Mouse (Mus musculus): ENCODE data around the gene Unc5c. TPM values are rescaled to one million over a fixed set of nuclear protein-coding genes. Genes with fewer than 3 reads are reported as not detected.

Gene Unc5c
- polyA plus RNA-seq, 1 experiment from 2014 or later: 17.2 TPM

DNA sequence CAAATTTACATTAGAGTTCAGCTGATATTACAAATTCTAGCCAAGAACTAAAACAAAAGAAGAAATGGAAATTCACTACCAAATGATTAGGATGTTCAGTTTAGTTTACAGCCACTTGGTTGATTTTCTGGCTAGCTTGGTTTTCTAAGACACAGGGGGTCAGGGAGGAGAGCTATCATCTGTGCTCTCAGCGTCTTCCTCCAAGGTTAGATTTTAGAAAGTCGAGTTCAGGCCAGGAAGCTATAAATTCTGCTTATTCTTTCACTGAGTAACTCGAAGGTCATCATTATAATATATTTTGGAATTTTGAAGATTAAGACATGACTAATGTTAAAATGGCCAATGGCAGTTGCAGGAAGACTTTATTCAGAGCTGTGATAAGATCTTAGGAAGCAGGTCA, 131.4 kb downstream of the Unc5c start:
- H3K27ac ChIP-seq (ENCODE audit: low read depth): no peak overlapping the region
- no peak overlapping the region for H3K4me3 ChIP-seq (ENCODE audit: low read depth, low read length)
- WGBS: 63% methylated on average over 3 of the region's 3 CpGs
- H3K4me1 ChIP-seq (replicated peaks; ENCODE audit: control insufficient read depth, insufficient read depth, low read length): no peaks in the 10 kb centered on the region
- no peak overlapping the region for H3K9ac ChIP-seq (ENCODE audit: low read length)
- H3K27me3 ChIP-seq (replicated peaks; ENCODE audit: control insufficient read depth, insufficient read depth, low read length): no peaks in the 10 kb centered on the region
- H3K36me3 ChIP-seq (ENCODE audit: control insufficient read depth, insufficient read depth, low read length): no peaks in the 10 kb centered on the region
- no peak for DNase-seq (ENCODE audit: low spot score)
- H3K4me2 ChIP-seq (ENCODE audit: low read length): no peak overlapping the region
- no peak for ATAC-seq (replicated peaks; ENCODE audit: low FRiP score, low TSS enrichment, low read depth)
- H3K9me3 ChIP-seq (ENCODE audit: control insufficient read depth, low read length): no peaks in the 10 kb centered on the region

DNA sequence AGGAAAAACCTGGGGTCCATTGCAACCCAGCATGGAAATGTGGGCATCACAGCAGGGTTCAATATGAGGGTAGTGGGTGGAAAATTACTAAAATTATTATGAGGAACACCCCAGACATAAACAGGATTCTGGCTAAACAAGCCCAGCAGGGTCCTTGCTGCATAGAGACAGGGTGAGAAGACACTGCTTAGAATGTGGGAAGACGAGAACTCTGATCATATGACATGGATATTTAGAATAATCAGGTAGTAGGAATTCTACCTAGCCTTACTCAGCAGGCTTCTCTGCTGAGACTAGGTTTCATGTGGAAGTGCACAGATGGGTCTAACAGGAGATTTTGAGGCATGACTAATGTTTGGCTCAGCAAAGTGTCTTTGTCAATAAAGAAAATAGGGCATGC, 131.9 kb downstream of the Unc5c start:
- no peak overlapping the region for H3K9ac ChIP-seq (ENCODE audit: low read length)
- no peak overlapping the region for H3K4me3 ChIP-seq (ENCODE audit: low read depth, low read length)
- DNase-seq (ENCODE audit: low spot score) (no peak), ATAC-seq (replicated peaks; ENCODE audit: low FRiP score, low TSS enrichment, low read depth) (no peak)
- no peaks in the 10 kb centered on the region for H3K9me3 ChIP-seq (ENCODE audit: control insufficient read depth, low read length)
- H3K4me2 ChIP-seq (ENCODE audit: low read length): no peak overlapping the region
- no peaks in the 10 kb centered on the region for H3K36me3 ChIP-seq (ENCODE audit: control insufficient read depth, insufficient read depth, low read length)
- no peaks in the 10 kb centered on the region for H3K27me3 ChIP-seq (replicated peaks; ENCODE audit: control insufficient read depth, insufficient read depth, low read length)
- no peak overlapping the region for H3K27ac ChIP-seq (ENCODE audit: low read depth)
- WGBS: 83% methylated on average over 1 of the region's 1 CpGs
- no peaks in the 10 kb centered on the region for H3K4me1 ChIP-seq (replicated peaks; ENCODE audit: control insufficient read depth, insufficient read depth, low read length)

DNA sequence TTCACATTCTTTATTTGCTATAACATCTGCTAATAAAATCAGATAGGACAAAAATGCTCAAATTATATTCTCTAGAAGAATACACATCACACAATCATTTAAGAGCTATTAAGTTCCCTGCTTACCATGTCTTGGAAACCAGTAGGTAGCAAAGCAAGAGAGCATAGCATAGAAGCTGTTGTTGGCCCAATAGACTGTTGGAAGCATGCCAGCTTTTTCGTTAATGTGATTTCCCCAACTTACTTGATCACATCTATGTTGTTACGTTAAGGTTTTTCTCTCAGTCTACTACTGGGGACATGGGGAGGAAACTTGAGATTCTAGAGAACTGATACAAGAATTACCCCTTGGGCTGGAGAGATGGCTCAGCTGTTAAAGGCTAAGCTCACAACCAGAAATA, 133.0 kb downstream of the Unc5c start:
- 67% methylated on average over 2 of the region's 2 CpGs for WGBS
- no peaks in the 10 kb centered on the region for H3K4me1 ChIP-seq (replicated peaks; ENCODE audit: control insufficient read depth, insufficient read depth, low read length)
- no peak for DNase-seq (ENCODE audit: low spot score)

DNA sequence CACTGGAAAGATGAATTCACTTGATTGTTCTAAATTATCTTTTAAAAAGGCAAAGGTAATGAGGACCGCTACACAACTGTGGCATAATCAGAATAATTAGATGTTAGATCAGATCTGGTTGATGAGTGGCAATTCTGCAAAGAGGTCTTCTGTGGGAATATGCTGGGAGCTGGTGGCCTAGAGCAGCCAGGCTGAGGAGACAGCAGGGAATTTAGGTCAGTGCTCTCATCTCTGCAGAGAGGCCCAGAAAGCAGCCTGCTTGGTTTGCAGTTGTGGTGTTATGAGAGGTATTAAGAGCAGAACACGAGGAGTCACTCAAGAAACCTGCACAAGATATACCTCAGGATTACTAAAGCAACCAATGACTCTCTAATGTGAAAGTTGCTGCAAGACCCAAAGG, 133.9 kb downstream of the Unc5c start:
- no peak for ATAC-seq (replicated peaks; ENCODE audit: low FRiP score, low TSS enrichment, low read depth)
- DNase-seq (ENCODE audit: low spot score): no peak
- H3K27me3 ChIP-seq (replicated peaks; ENCODE audit: control insufficient read depth, insufficient read depth, low read length): no peaks in the 10 kb centered on the region

More for the DNA sequence above, 133.0 kb downstream of the Unc5c start:
- H3K4me3 ChIP-seq (ENCODE audit: low read depth, low read length): no peak overlapping the region
- H3K27me3 ChIP-seq (replicated peaks; ENCODE audit: control insufficient read depth, insufficient read depth, low read length): no peaks in the 10 kb centered on the region
- no peak overlapping the region for H3K4me2 ChIP-seq (ENCODE audit: low read length)
- no peak for ATAC-seq (replicated peaks; ENCODE audit: low FRiP score, low TSS enrichment, low read depth)
- H3K9me3 ChIP-seq (ENCODE audit: control insufficient read depth, low read length): no peaks in the 10 kb centered on the region
- H3K27ac ChIP-seq (ENCODE audit: low read depth): no peak overlapping the region
- H3K9ac ChIP-seq (ENCODE audit: low read length): no peak overlapping the region
- H3K36me3 ChIP-seq (ENCODE audit: control insufficient read depth, insufficient read depth, low read length): no peaks in the 10 kb centered on the region

DNA sequence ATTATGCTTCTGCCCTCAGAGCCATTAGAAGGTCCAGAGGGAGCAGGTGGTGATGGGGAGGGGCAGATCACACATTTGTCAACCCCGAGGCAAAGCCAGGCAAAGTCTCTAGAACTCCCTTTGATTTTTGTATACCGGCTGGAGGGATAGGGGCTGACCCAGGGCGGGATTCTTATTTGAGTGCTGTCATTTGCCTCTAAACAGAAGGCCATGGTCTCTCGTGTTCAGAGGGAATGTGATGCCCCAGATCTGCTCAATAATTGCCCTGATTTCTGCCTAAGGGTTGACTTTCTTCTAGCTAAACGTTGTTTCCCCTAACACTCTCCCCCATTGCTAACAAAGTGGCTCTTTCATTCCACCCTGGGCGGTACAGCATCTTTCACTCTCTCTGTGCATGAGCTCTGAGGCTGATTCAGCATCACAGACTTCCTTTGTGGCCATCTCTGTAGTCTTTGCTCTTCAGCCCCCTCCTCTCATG, 136.1 kb downstream of the Unc5c start:
- Histone ChIP-seq H3K4me1 (replicated peaks; ENCODE audit: control insufficient read depth, insufficient read depth, low read length) (no peaks in the 10 kb centered on the region), H3K4me3 (ENCODE audit: low read depth, low read length) (no peak overlapping the region), H3K27ac (ENCODE audit: low read depth) (no peak overlapping the region), H3K4me2 (ENCODE audit: low read length) (no peak overlapping the region), H3K27me3 (replicated peaks; ENCODE audit: control insufficient read depth, insufficient read depth, low read length) (no peaks in the 10 kb centered on the region), H3K36me3 (ENCODE audit: control insufficient read depth, insufficient read depth, low read length) (no peaks in the 10 kb centered on the region), H3K9me3 (ENCODE audit: control insufficient read depth, low read length) (no peaks in the 10 kb centered on the region), H3K9ac (ENCODE audit: low read length) (no peak overlapping the region)
- ATAC-seq (replicated peaks; ENCODE audit: low FRiP score, low TSS enrichment, low read depth): 0 out of 2 replicates have a peak, but pooled peaks have one; percentile 32
- WGBS: 22% methylated on average over 6 of the region's 6 CpGs
- no peak for DNase-seq (ENCODE audit: low spot score)

More for the DNA sequence above, 133.9 kb downstream of the Unc5c start:
- H3K4me1 ChIP-seq (replicated peaks; ENCODE audit: control insufficient read depth, insufficient read depth, low read length): no peaks in the 10 kb centered on the region
- H3K4me3 ChIP-seq (ENCODE audit: low read depth, low read length): no peak overlapping the region
- no peak overlapping the region for H3K9ac ChIP-seq (ENCODE audit: low read length)
- H3K4me2 ChIP-seq (ENCODE audit: low read length): no peak overlapping the region
- H3K27ac ChIP-seq (ENCODE audit: low read depth): no peak overlapping the region
- no peaks in the 10 kb centered on the region for H3K9me3 ChIP-seq (ENCODE audit: control insufficient read depth, low read length)
- WGBS: 93% methylated on average over 2 of the region's 2 CpGs
- H3K36me3 ChIP-seq (ENCODE audit: control insufficient read depth, insufficient read depth, low read length): no peaks in the 10 kb centered on the region

DNA sequence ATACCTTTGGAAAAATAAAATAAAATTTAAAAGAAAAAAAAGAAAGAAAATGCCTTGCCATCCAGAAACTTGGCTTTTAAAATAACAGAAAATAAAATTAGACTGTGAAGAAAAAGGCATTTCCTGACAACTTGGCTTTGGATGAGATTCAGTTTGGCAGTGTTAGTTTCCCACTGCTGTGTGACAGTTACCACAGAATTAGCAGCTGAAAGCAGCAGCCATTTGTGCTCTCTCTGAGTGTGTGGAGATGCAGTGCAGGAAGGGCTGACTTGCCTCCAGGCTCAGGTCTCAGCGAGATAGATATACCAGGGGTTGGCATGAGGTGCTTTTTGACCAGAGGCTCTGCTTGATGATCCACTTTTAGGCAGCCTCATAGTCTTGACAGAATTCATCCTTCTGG, 151.7 kb downstream of the Unc5c start:
- no peaks in the 10 kb centered on the region for H3K9me3 ChIP-seq (ENCODE audit: control insufficient read depth, low read length)
- no peaks in the 10 kb centered on the region for H3K36me3 ChIP-seq (ENCODE audit: control insufficient read depth, insufficient read depth, low read length)
- no peaks in the 10 kb centered on the region for H3K4me1 ChIP-seq (replicated peaks; ENCODE audit: control insufficient read depth, insufficient read depth, low read length)
- WGBS: 80% methylated on average over 1 of the region's 1 CpGs
- H3K27ac ChIP-seq (ENCODE audit: low read depth): no peak overlapping the region
- no peak for DNase-seq (ENCODE audit: low spot score)
- no peak overlapping the region for H3K4me2 ChIP-seq (ENCODE audit: low read length)
- ATAC-seq (replicated peaks; ENCODE audit: low FRiP score, low TSS enrichment, low read depth): no peak
- no peak overlapping the region for H3K9ac ChIP-seq (ENCODE audit: low read length)
- H3K4me3 ChIP-seq (ENCODE audit: low read depth, low read length): no peak overlapping the region
- no peaks in the 10 kb centered on the region for H3K27me3 ChIP-seq (replicated peaks; ENCODE audit: control insufficient read depth, insufficient read depth, low read length)

DNA sequence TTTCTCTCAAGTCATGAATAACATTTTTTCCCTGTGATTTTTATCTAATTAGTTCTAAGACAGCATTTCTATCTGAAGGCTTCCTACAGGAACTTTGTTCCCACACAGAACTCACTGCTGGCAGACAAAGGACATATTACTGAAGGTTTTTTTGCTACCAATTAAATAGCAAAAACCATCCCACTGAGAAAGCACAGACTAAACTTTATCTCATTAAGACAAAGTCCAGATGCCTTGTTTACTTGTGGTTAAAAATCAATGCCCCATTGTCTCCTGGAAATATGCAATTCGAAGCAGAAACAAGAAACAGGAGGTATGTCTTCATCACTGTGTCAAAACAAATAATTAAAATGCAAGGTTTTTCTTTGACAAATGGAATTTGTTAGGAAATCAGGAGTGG, 153.7 kb downstream of the Unc5c start:
- no peak overlapping the region for H3K4me2 ChIP-seq (ENCODE audit: low read length)
- H3K36me3 ChIP-seq (ENCODE audit: control insufficient read depth, insufficient read depth, low read length): no peaks in the 10 kb centered on the region
- H3K9me3 ChIP-seq (ENCODE audit: control insufficient read depth, low read length): no peaks in the 10 kb centered on the region
- H3K27ac ChIP-seq (ENCODE audit: low read depth): no peak overlapping the region
- WGBS: 51% methylated on average over 1 of the region's 1 CpGs
- no peaks in the 10 kb centered on the region for H3K4me1 ChIP-seq (replicated peaks; ENCODE audit: control insufficient read depth, insufficient read depth, low read length)
- ATAC-seq (replicated peaks; ENCODE audit: low FRiP score, low TSS enrichment, low read depth): no peak
- H3K9ac ChIP-seq (ENCODE audit: low read length): no peak overlapping the region
- no peak for DNase-seq (ENCODE audit: low spot score)
- no peak overlapping the region for H3K4me3 ChIP-seq (ENCODE audit: low read depth, low read length)
- H3K27me3 ChIP-seq (replicated peaks; ENCODE audit: control insufficient read depth, insufficient read depth, low read length): no peaks in the 10 kb centered on the region

DNA sequence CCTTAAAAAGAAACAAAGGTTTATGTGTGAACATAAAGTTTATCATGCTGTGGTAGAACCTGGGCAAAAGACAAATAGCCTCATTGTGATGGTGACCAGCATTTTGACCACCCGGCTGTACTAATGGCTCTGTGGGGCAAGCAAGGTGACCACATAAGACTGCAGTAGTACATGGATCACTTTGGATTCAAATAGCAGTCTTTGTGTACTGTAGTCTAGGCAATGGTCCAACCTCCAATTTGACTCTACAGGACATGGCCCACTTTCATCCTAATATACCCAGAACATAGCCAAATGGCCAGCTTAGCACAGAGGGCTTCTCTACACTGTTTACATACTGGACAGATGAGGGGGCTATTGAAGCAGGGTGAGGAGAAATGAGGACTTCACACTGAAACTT, 156.5 kb downstream of the Unc5c start:
- WGBS: 88% methylated on average over 1 of the region's 1 CpGs
- Histone ChIP-seq H3K27ac (ENCODE audit: low read depth) (no peak overlapping the region), H3K4me1 (replicated peaks; ENCODE audit: control insufficient read depth, insufficient read depth, low read length) (no peaks in the 10 kb centered on the region), H3K27me3 (replicated peaks; ENCODE audit: control insufficient read depth, insufficient read depth, low read length) (no peaks in the 10 kb centered on the region), H3K36me3 (ENCODE audit: control insufficient read depth, insufficient read depth, low read length) (no peaks in the 10 kb centered on the region), H3K4me3 (ENCODE audit: low read depth, low read length) (no peak overlapping the region), H3K9me3 (ENCODE audit: control insufficient read depth, low read length) (no peaks in the 10 kb centered on the region), H3K4me2 (ENCODE audit: low read length) (no peak overlapping the region), H3K9ac (ENCODE audit: low read length) (no peak overlapping the region)
- ATAC-seq (replicated peaks; ENCODE audit: low FRiP score, low TSS enrichment, low read depth) (no peak), DNase-seq (ENCODE audit: low spot score) (no peak)

DNA sequence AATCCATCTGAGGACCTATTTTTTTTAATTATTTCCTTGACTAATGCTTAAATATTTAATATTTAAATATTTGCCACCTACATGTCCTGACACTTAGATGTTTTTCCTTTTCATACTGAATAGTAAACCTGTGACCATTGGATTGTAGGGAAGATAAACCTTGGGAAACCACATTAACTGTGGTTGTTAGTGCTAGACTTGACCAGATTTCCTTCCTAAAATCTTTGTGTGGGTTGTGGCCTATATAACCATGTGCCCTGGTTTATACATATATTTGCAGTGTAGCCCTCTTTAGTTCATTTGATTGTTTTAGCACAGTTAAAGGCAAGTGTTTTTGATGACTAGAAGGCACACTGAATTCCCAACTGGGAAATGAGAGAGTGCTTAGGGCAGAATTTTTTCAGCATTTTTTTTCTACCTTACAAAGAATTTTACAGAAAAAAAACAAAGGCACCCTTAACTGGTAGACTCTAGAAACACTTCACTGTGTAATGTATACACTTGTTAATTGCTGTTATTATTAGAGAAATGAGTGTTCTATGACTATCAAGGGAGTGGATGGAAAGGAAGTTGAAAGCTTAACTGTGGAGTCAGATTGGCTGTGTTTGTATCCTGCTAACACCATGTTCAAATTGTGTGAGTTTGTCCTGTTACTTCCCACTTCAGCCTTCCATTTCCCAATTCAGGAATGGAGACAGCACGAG, 162.1 kb downstream of the Unc5c start:
- Histone ChIP-seq H3K4me2 (ENCODE audit: low read length) (no peak overlapping the region), H3K27me3 (replicated peaks; ENCODE audit: control insufficient read depth, insufficient read depth, low read length) (no peaks in the 10 kb centered on the region), H3K27ac (ENCODE audit: low read depth) (no peak overlapping the region), H3K4me3 (ENCODE audit: low read depth, low read length) (no peak overlapping the region), H3K4me1 (replicated peaks; ENCODE audit: control insufficient read depth, insufficient read depth, low read length) (no peaks in the 10 kb centered on the region), H3K9me3 (ENCODE audit: control insufficient read depth, low read length) (no peaks in the 10 kb centered on the region), H3K9ac (ENCODE audit: low read length) (no peak overlapping the region), H3K36me3 (ENCODE audit: control insufficient read depth, insufficient read depth, low read length) (no peaks in the 10 kb centered on the region)
- 83% methylated on average over 1 of the region's 1 CpGs for WGBS
- no peak for ATAC-seq (replicated peaks; ENCODE audit: low FRiP score, low TSS enrichment, low read depth)
- no peak for DNase-seq (ENCODE audit: low spot score)
